In genomic region chr2:11601795-11602194, GRCm38 (mm10) we compare ENCODE assay signal across 11 mouse cellular contexts. TPM values are rescaled to one million over a fixed set of nuclear protein-coding genes. Genes with fewer than 3 reads are reported as not detected.
DNase-seq lines count a peak whose midpoint lies in the region; ATAC-seq and TF ChIP-seq lines count a peak whose summit lies in the region.
"Had no signal": no experiment of that assay in that cellular context is flagged by ENCODE, and none has a peak within 500 bp of the region (broad histone marks: within the 10 kb centered on the region; RNA-seq: fewer than 3 reads in every experiment).

No protein-coding gene starts in this region.

- H3K27me3 ChIP-seq in heart, embryonic 11.5 days (ENCODE audit: control insufficient read depth, insufficient read depth, low read length), result no peaks in the 10 kb centered on the region
- H3K27me3 ChIP-seq in ES-Bruce4 (ENCODE audit: control insufficient read depth, insufficient read depth, low read length, poor library complexity, severe bottlenecking), result no peaks in the 10 kb centered on the region
- H3K27me3 ChIP-seq in forebrain, postnatal 0 days (ENCODE audit: insufficient read depth, low read length), result no peaks in the 10 kb centered on the region
- no peaks in the 10 kb centered on the region for H3K27me3 ChIP-seq in liver, embryonic 16.5 days (ENCODE audit: control insufficient read depth, insufficient read depth, low read depth, low read length)

- H3K36me3 ChIP-seq in heart, embryonic 11.5 days (ENCODE audit: control insufficient read depth, insufficient read depth, low read length), result peaks cover 11% of the 10 kb centered on the region
- peaks cover 32% of the 10 kb centered on the region for H3K36me3 ChIP-seq in ES-Bruce4 (ENCODE audit: control insufficient read depth, insufficient read depth, low read length, poor library complexity, severe bottlenecking)
- H3K36me3 ChIP-seq in forebrain, postnatal 0 days (ENCODE audit: insufficient read depth), result peaks cover 31% of the 10 kb centered on the region
- H3K36me3 ChIP-seq in liver, embryonic 16.5 days (ENCODE audit: control insufficient read depth, insufficient read depth), result peaks cover 11% of the 10 kb centered on the region

- 78% methylated on average over 6 of the region's 6 CpGs for WGBS in heart, embryonic 11.5 days (ENCODE audit: insufficient replicate concordance)
- WGBS in forebrain, postnatal 0 days, result 77% methylated on average over 6 of the region's 6 CpGs
- 66% methylated on average over 6 of the region's 6 CpGs for WGBS in liver, embryonic 16.5 days (ENCODE audit: insufficient replicate concordance)

- peak overlapping the region; percentile 96 for H3K4me3 ChIP-seq in heart, embryonic 11.5 days (ENCODE audit: low read depth, low read length)
- peak overlapping the region; percentile 23; the same call in 1 of the 2 replicates for H3K4me3 ChIP-seq in ES-Bruce4 (ENCODE audit: low read depth, low read length)
- peak overlapping the region; percentile 91 for H3K4me3 ChIP-seq in forebrain, postnatal 0 days (ENCODE audit: low read depth, low read length)
- peak overlapping the region; percentile 95 for H3K4me3 ChIP-seq in liver, embryonic 16.5 days (ENCODE audit: low read depth, low read length)

- H3K4me2 ChIP-seq in heart, embryonic 11.5 days, result peak overlapping the region; percentile 85
- H3K4me2 ChIP-seq in forebrain, postnatal 0 days (ENCODE audit: low read depth), result peak overlapping the region; percentile 69
- H3K4me2 ChIP-seq in liver, embryonic 16.5 days (ENCODE audit: low read depth, low read length), result peak overlapping the region; percentile 82

- TF ChIP-seq EP300 in ES-Bruce4 (IDR thresholded peaks at IDR 0.05; ENCODE audit: insufficient read depth, low read depth, low read length), result no peak

- no peak overlapping the region for H3K27ac ChIP-seq in heart, embryonic 11.5 days (ENCODE audit: low read depth, low read length)
- H3K27ac ChIP-seq in ES-Bruce4 (ENCODE audit: insufficient read depth, low read length), result no peak overlapping the region
- no peak overlapping the region for H3K27ac ChIP-seq in forebrain, postnatal 0 days (ENCODE audit: low read depth, low read length)
- no peak overlapping the region for H3K27ac ChIP-seq in liver, embryonic 16.5 days (ENCODE audit: low read length)

- no peak for TF ChIP-seq CTCF in ES-Bruce4 (IDR thresholded peaks at IDR 0.05; ENCODE audit: low read depth, low read length)
- TF ChIP-seq CTCF in forebrain, postnatal 0 days (IDR thresholded peaks at IDR 0.05; ENCODE audit: low read depth), result no peak

- TF ChIP-seq POLR2A in ES-Bruce4 (IDR thresholded peaks at IDR 0.05; ENCODE audit: insufficient read depth, low read length), result no peak

- no peak for DNase-seq in heart, postnatal 14 days
- no peak for DNase-seq in forebrain, postnatal 0 days
- DNase-seq in layer of hippocampus, adult 9-10 months (ENCODE audit: low spot score), result no peak
- DNase-seq in urinary bladder, adult 2 months (ENCODE audit: low spot score), result no peak
- no peak for DNase-seq in layer of hippocampus, postnatal 10 days (ENCODE audit: low spot score in 2 of 2)
- DNase-seq: gastrocnemius, postnatal 14 days had no signal

- intact Hi-C loops in heart, postnatal 14 days (cut with DNase I), result loop anchor here (2.0 to 5.0 kb wide), 4 partner anchors 54 to 176 kb away; partner anchors contain the start of genes Ankrd16, Fbh1 and Il15ra

- H3K4me1 ChIP-seq in heart, embryonic 11.5 days (ENCODE audit: control insufficient read depth, insufficient read depth, low read length), result peaks cover 7% of the 10 kb centered on the region
- H3K4me1 ChIP-seq in ES-Bruce4 (ENCODE audit: control insufficient read depth, insufficient read depth, low read length), result no peaks in the 10 kb centered on the region
- peaks cover 7% of the 10 kb centered on the region; the same call in 1 of the 2 replicates for H3K4me1 ChIP-seq in forebrain, postnatal 0 days (ENCODE audit: insufficient read depth)
- H3K4me1 ChIP-seq in liver, embryonic 16.5 days (ENCODE audit: control insufficient read depth, low read depth, low read length), result peaks cover 11% of the 10 kb centered on the region

- H3K9me3 ChIP-seq in heart, embryonic 11.5 days (replicated peaks; ENCODE audit: control insufficient read depth, low read length), result no peaks in the 10 kb centered on the region
- no peaks in the 10 kb centered on the region for H3K9me3 ChIP-seq in ES-Bruce4 (replicated peaks; ENCODE audit: control insufficient read depth, insufficient read depth, low read length, poor library complexity, severe bottlenecking)
- no peaks in the 10 kb centered on the region for H3K9me3 ChIP-seq in forebrain, postnatal 0 days (ENCODE audit: low read length)
- no peaks in the 10 kb centered on the region for H3K9me3 ChIP-seq in liver, embryonic 16.5 days (replicated peaks; ENCODE audit: control insufficient read depth, low read length)

- H3K9ac ChIP-seq in heart, embryonic 11.5 days (ENCODE audit: low read depth, low read length), result peak overlapping the region; percentile 98
- peak overlapping the region; percentile 81 for H3K9ac ChIP-seq in ES-Bruce4 (ENCODE audit: low read depth, poor library complexity, severe bottlenecking)
- peak overlapping the region; percentile 95 for H3K9ac ChIP-seq in forebrain, postnatal 0 days
- H3K9ac ChIP-seq in liver, embryonic 16.5 days (ENCODE audit: low read depth, low read length), result peak overlapping the region; percentile 95

- ATAC-seq in heart, embryonic 11.5 days (replicated peaks; ENCODE audit: insufficient number of reproducible peaks, low FRiP score, low TSS enrichment), result no peak
- no peak for ATAC-seq in forebrain, postnatal 0 days
- ATAC-seq in liver, embryonic 16.5 days (ENCODE audit: low read depth), result no peak

RNA-seq across cellular contexts. Expression of gene Rbm17, which starts 2.2 kb away (rescaled TPM):
- polyA plus RNA-seq in heart, embryonic 11.5 days (2014; fragmentation: Nextera tagmentation; extraction: Ambion mirVana), result 106 and 109 TPM in 2 replicates
- total RNA-seq in heart, postnatal 14 days (2021), result 10 to 100 TPM; 59.4 to 62.5 TPM
- polyA plus RNA-seq in ES-Bruce4 (2011; ENCODE audit: insufficient read depth, insufficient read length, low read depth, missing spikeins), result 244 and 258 TPM in 2 replicates
- total RNA-seq in forebrain, postnatal 0 days (2014; rRNA removed), result 95.3 and 95.4 TPM in 2 replicates
- 129 and 130 TPM in 2 replicates for polyA plus RNA-seq in forebrain, postnatal 0 days (2015; fragmentation: Nextera tagmentation; extraction: Ambion mirVana)
- 43.9 and 48.7 TPM in 2 replicates for polyA plus RNA-seq in liver, embryonic 16.5 days (2015; fragmentation: Nextera tagmentation; extraction: Ambion mirVana)
- polyA plus RNA-seq in urinary bladder, adult 2 months (2012; rRNA removed), result 88.0 and 120 TPM in 2 replicates
- 100 to 1,000 TPM; 103 to 106 TPM for total RNA-seq in layer of hippocampus, postnatal 10 days (2021)

RNA-seq across cellular contexts. Expression of gene Gm17490, which starts 24.3 kb away (rescaled TPM):
- not detected in 2 replicates for polyA plus RNA-seq in heart, embryonic 11.5 days (2014; fragmentation: Nextera tagmentation; extraction: Ambion mirVana)
- not detected for total RNA-seq in heart, postnatal 14 days (2021)
- polyA plus RNA-seq in ES-Bruce4 (2011; ENCODE audit: insufficient read depth, insufficient read length, low read depth, missing spikeins), result not detected in 2 replicates
- total RNA-seq in forebrain, postnatal 0 days (2014; rRNA removed), result not detected in 2 replicates
- polyA plus RNA-seq in forebrain, postnatal 0 days (2015; fragmentation: Nextera tagmentation; extraction: Ambion mirVana), result not detected in 2 replicates
- polyA plus RNA-seq in liver, embryonic 16.5 days (2015; fragmentation: Nextera tagmentation; extraction: Ambion mirVana), result not detected in 2 replicates
- not detected in 2 replicates for polyA plus RNA-seq in urinary bladder, adult 2 months (2012; rRNA removed)
- total RNA-seq in layer of hippocampus, postnatal 10 days (2021), result not detected
- total RNA-seq: gastrocnemius, postnatal 14 days; megakaryocyte-erythroid progenitor cell, adult 5-6 weeks had no signal
- polyA plus RNA-seq: brain, embryonic 14.5 days had no signal

RNA-seq across cellular contexts. Expression of gene Il2ra, which starts 40.8 kb away (rescaled TPM):
- polyA plus RNA-seq in heart, embryonic 11.5 days (2014; fragmentation: Nextera tagmentation; extraction: Ambion mirVana), result not detected in 2 replicates
- total RNA-seq in heart, postnatal 14 days (2021), result 1 to 10 TPM in 1 of 2 experiments, under 1 TPM in 1; 0.69 to 1.3 TPM
- polyA plus RNA-seq in ES-Bruce4 (2011; ENCODE audit: insufficient read depth, insufficient read length, low read depth, missing spikeins), result not detected in 2 replicates
- not detected in 2 replicates for total RNA-seq in forebrain, postnatal 0 days (2014; rRNA removed)
- 0.04 TPM in 1 of 2 replicates, not detected in the other for polyA plus RNA-seq in forebrain, postnatal 0 days (2015; fragmentation: Nextera tagmentation; extraction: Ambion mirVana)
- not detected in 2 replicates for polyA plus RNA-seq in liver, embryonic 16.5 days (2015; fragmentation: Nextera tagmentation; extraction: Ambion mirVana)
- polyA plus RNA-seq in urinary bladder, adult 2 months (2012; rRNA removed), result 0.65 and 0.96 TPM in 2 replicates
- total RNA-seq in layer of hippocampus, postnatal 10 days (2021), result not detected

RNA-seq across cellular contexts. Expression of gene Pfkfb3, which starts 47.9 kb away (rescaled TPM):
- 13.8 and 17.0 TPM in 2 replicates for polyA plus RNA-seq in heart, embryonic 11.5 days (2014; fragmentation: Nextera tagmentation; extraction: Ambion mirVana)
- total RNA-seq in heart, postnatal 14 days (2021), result 10 to 100 TPM; 11.9 to 14.5 TPM
- polyA plus RNA-seq in ES-Bruce4 (2011; ENCODE audit: insufficient read depth, insufficient read length, low read depth, missing spikeins), result 73.8 and 74.9 TPM in 2 replicates
- 19.2 and 22.5 TPM in 2 replicates for total RNA-seq in forebrain, postnatal 0 days (2014; rRNA removed)
- polyA plus RNA-seq in forebrain, postnatal 0 days (2015; fragmentation: Nextera tagmentation; extraction: Ambion mirVana), result 21.0 and 28.9 TPM in 2 replicates
- 5.8 and 6.1 TPM in 2 replicates for polyA plus RNA-seq in liver, embryonic 16.5 days (2015; fragmentation: Nextera tagmentation; extraction: Ambion mirVana)
- 31.5 and 34.5 TPM in 2 replicates for polyA plus RNA-seq in urinary bladder, adult 2 months (2012; rRNA removed)
- total RNA-seq in layer of hippocampus, postnatal 10 days (2021), result 10 to 100 TPM; 41.1 to 45.4 TPM

Comparison
In these comparisons a context has a peak if more than half of its experiments do, and no peak if none do; other contexts are left out.
1. H3K4me3 ChIP-seq: peak in every context shown above with its lines; median percentile 96 in heart, embryonic 11.5 days; 95 in liver, embryonic 16.5 days; 91 in forebrain, postnatal 0 days; 23 in ES-Bruce4.